Mouse (Mus musculus): Measurements from ENCODE around the gene Mt2. TPM values are rescaled to one million over a fixed set of nuclear protein-coding genes. Genes with fewer than 3 reads are reported as not detected.

The Mt2 gene
- total and polyA plus RNA-seq, 3 experiments, result 541 to 9,419 (median 2,753) TPM

DNA sequence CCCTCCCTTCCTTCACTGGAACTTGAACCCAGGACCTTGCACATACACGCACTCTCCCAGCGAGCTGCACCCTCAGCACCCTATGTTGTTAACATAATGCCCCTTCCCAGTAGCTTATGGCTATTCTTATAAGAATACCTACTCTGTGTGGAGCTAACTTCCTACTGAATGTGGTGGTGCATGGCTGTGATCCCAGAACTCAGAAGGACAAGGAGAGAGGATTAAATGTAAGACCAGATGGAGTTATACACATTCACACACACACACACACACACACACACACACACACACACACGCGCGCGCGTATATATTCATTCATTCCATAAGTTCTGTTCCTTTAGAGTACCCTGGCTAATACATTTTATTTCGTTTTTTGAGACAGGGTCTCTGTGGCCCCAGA is 33.8 kb downstream of the Mt2 start:
- H3K4me3 ChIP-seq (ENCODE audit: low read depth, low read length), result no peak overlapping the region
- no peaks in the 10 kb centered on the region; the same call in 1 of the 2 replicates for H3K4me1 ChIP-seq (ENCODE audit: insufficient read depth, low read depth, low read length)
- DNase-seq (ENCODE audit: low spot score), result no peak
- no peak for TF ChIP-seq TAL1 (conservative IDR thresholded peaks at IDR 0.05; ENCODE audit: low read depth, low read length)
- no peak for TF ChIP-seq POLR2AphosphoS5 (IDR thresholded peaks at IDR 0.05; ENCODE audit: insufficient replicate concordance, low read depth, low read length)
- TF ChIP-seq GATA1 (IDR thresholded peaks at IDR 0.05; ENCODE audit: borderline replicate concordance, low read length), result no peak
- H3K9me3 ChIP-seq (replicated peaks), result no peaks in the 10 kb centered on the region
- ATAC-seq (ENCODE audit: extremely low read depth, insufficient number of reproducible peaks, low FRiP score, poor library complexity, severe bottlenecking), result no peak
- H3K27me3 ChIP-seq (ENCODE audit: insufficient read depth, low read length), result peaks cover 21% of the 10 kb centered on the region
- H3K36me3 ChIP-seq (replicated peaks), result no peaks in the 10 kb centered on the region

DNA sequence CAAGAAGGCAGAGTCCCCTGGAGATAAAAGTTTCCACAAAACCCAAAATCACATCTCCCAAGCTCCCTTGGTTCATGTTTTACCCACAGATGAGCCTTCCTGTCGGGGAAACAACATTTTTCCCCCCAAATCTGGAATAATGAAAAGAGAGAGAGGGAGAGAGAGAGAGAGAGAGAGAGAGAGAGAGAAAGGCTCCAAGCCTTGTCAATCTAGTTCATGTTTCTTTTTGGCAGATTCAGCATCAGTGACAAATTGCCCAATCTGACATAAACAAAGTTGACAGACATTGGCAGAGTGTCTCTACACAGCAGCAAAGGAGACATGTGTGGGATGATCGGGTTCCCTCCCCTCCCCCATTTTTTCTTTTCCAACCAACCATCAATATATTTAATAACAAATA is 35.0 kb downstream of the Mt2 start:
- H3K4me3 ChIP-seq (ENCODE audit: low read depth, low read length), result no peak overlapping the region
- TF ChIP-seq GATA2 (IDR thresholded peaks at IDR 0.05; ENCODE audit: borderline replicate concordance, low read depth, low read length) (no peak), GATA1 (IDR thresholded peaks at IDR 0.05; ENCODE audit: borderline replicate concordance, low read length) (no peak), POLR2AphosphoS5 (IDR thresholded peaks at IDR 0.05; ENCODE audit: insufficient replicate concordance, low read depth, low read length) (no peak), TAL1 (conservative IDR thresholded peaks at IDR 0.05; ENCODE audit: low read depth, low read length) (no peak), CTCF (IDR thresholded peaks at IDR 0.05; ENCODE audit: low read depth, low read length) (no peak)
- no peaks in the 10 kb centered on the region for H3K9me3 ChIP-seq (replicated peaks)
- H3K4me1 ChIP-seq (ENCODE audit: insufficient read depth, low read depth, low read length), result no peaks in the 10 kb centered on the region; the same call in 1 of the 2 replicates
- no peak for DNase-seq (ENCODE audit: low spot score)
- peaks cover 21% of the 10 kb centered on the region for H3K27me3 ChIP-seq (ENCODE audit: insufficient read depth, low read length)
- no peak for ATAC-seq (ENCODE audit: extremely low read depth, insufficient number of reproducible peaks, low FRiP score, poor library complexity, severe bottlenecking)
- H3K36me3 ChIP-seq (replicated peaks), result no peaks in the 10 kb centered on the region

DNA sequence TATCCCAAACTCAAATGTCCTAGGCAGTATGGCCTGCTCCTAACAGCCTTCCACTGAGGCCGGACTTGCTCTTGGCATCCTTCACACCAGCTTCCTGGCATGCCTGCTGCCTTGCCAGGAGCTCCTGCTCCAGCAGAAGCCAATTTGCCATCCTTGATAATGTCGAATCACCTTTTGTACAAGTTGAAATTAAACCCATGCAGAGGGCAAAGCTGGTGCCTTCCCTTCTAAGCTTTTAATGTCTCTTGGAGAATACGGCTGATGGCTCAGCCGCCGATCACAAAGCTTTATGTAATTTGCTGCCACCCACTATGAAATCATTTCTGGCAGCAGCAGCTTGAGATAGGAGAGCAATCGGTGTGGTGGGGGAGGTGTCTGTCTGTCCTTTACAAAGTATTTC is 37.2 kb downstream of the Mt2 start:
- TF ChIP-seq CTCF (IDR thresholded peaks at IDR 0.05; ENCODE audit: low read depth, low read length) (no peak), GATA2 (IDR thresholded peaks at IDR 0.05; ENCODE audit: borderline replicate concordance, low read depth, low read length) (no peak), POLR2AphosphoS5 (IDR thresholded peaks at IDR 0.05; ENCODE audit: insufficient replicate concordance, low read depth, low read length) (no peak), TAL1 (conservative IDR thresholded peaks at IDR 0.05; ENCODE audit: low read depth, low read length) (no peak), GATA1 (IDR thresholded peaks at IDR 0.05; ENCODE audit: borderline replicate concordance, low read length) (no peak)

GRCm38 (mm10) chr8:94210225-94210624 is 37.8 kb downstream of the Mt2 start:
- Histone ChIP-seq H3K36me3 (replicated peaks) (no peaks in the 10 kb centered on the region), H3K27me3 (ENCODE audit: insufficient read depth, low read length) (peaks cover 17% of the 10 kb centered on the region), H3K4me3 (ENCODE audit: low read depth, low read length) (no peak overlapping the region), H3K9me3 (replicated peaks) (no peaks in the 10 kb centered on the region), H3K4me1 (ENCODE audit: insufficient read depth, low read depth, low read length) (peaks cover 16% of the 10 kb centered on the region)
- DNase-seq (ENCODE audit: low spot score) (no peak), ATAC-seq (ENCODE audit: extremely low read depth, insufficient number of reproducible peaks, low FRiP score, poor library complexity, severe bottlenecking) (no peak)
- TF ChIP-seq TAL1 (conservative IDR thresholded peaks at IDR 0.05; ENCODE audit: low read depth, low read length), result no peak
- no peak for TF ChIP-seq POLR2AphosphoS5 (IDR thresholded peaks at IDR 0.05; ENCODE audit: insufficient replicate concordance, low read depth, low read length)
- TF ChIP-seq CTCF (IDR thresholded peaks at IDR 0.05; ENCODE audit: low read depth, low read length), result no peak
- no peak for TF ChIP-seq GATA2 (IDR thresholded peaks at IDR 0.05; ENCODE audit: borderline replicate concordance, low read depth, low read length)
- TF ChIP-seq GATA1 (IDR thresholded peaks at IDR 0.05; ENCODE audit: borderline replicate concordance, low read length), result no peak

More for the DNA sequence above, 37.2 kb downstream of the Mt2 start:
- Histone ChIP-seq H3K9me3 (replicated peaks) (no peaks in the 10 kb centered on the region), H3K4me3 (ENCODE audit: low read depth, low read length) (no peak overlapping the region), H3K4me1 (ENCODE audit: insufficient read depth, low read depth, low read length) (peaks cover 12% of the 10 kb centered on the region), H3K27me3 (ENCODE audit: insufficient read depth, low read length) (peaks cover 18% of the 10 kb centered on the region), H3K36me3 (replicated peaks) (no peaks in the 10 kb centered on the region)
- DNase-seq (ENCODE audit: low spot score) (no peak), ATAC-seq (ENCODE audit: extremely low read depth, insufficient number of reproducible peaks, low FRiP score, poor library complexity, severe bottlenecking) (no peak)

DNA sequence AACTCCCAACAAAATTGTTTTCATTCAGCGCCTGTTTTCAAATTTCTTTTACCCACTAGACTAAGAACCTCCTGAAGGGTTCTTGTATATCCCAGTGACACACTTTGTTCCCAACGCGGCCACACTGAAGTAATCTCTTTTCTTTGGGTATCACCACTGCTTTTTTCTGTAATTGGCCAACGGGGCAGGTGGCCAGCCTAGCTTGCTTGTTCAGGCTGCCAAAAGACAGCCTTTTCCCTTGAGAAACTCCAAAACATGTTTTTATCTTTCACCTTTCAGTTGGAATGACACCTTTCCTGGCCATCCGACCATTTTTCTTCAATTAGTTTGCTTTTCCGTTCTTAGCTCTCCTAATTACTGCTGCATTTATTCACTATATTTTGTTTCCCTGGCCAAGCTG is 41.4 kb downstream of the Mt2 start:
- H3K27me3 ChIP-seq (ENCODE audit: insufficient read depth, low read length), result peaks cover 9% of the 10 kb centered on the region
- peaks cover 21% of the 10 kb centered on the region for H3K36me3 ChIP-seq (replicated peaks)
- H3K4me3 ChIP-seq (ENCODE audit: low read depth, low read length), result peak overlapping the region; percentile 77; the same call in 1 of the 2 replicates
- H3K4me1 ChIP-seq (ENCODE audit: insufficient read depth, low read depth, low read length), result peaks cover 39% of the 10 kb centered on the region
- H3K9me3 ChIP-seq (replicated peaks), result no peaks in the 10 kb centered on the region
- DNase-seq (ENCODE audit: low spot score) (no peak), ATAC-seq (ENCODE audit: extremely low read depth, insufficient number of reproducible peaks, low FRiP score, poor library complexity, severe bottlenecking) (no peak)
- TF ChIP-seq TAL1 (conservative IDR thresholded peaks at IDR 0.05; ENCODE audit: low read depth, low read length) (no peak), GATA1 (IDR thresholded peaks at IDR 0.05; ENCODE audit: borderline replicate concordance, low read length) (no peak), GATA2 (IDR thresholded peaks at IDR 0.05; ENCODE audit: borderline replicate concordance, low read depth, low read length) (no peak), CTCF (IDR thresholded peaks at IDR 0.05; ENCODE audit: low read depth, low read length) (no peak), POLR2AphosphoS5 (IDR thresholded peaks at IDR 0.05; ENCODE audit: insufficient replicate concordance, low read depth, low read length) (no peak)

GRCm38 (mm10) chr8:94214252-94215173 is 42.0 kb downstream of the Mt2 start, which contains the start of gene Nup93:
TSS of gene Nup93 (plus strand) at chr8:94214564.
- ATAC-seq (ENCODE audit: extremely low read depth, insufficient number of reproducible peaks, low FRiP score, poor library complexity, severe bottlenecking) (peak; percentile 90), DNase-seq (ENCODE audit: low spot score) (peak; percentile 94)

More at GRCm38 (mm10) chr8:94214252-94215173, 42.0 kb downstream of the Mt2 start, which contains the start of gene Nup93:
- H3K36me3 ChIP-seq (replicated peaks), result peaks cover 26% of the 10 kb centered on the region
- H3K9me3 ChIP-seq (replicated peaks), result no peaks in the 10 kb centered on the region
- peaks cover 6% of the 10 kb centered on the region for H3K27me3 ChIP-seq (ENCODE audit: insufficient read depth, low read length)
- TF ChIP-seq GATA2 (IDR thresholded peaks at IDR 0.05; ENCODE audit: borderline replicate concordance, low read depth, low read length), result no peak
- no peak for TF ChIP-seq CTCF (IDR thresholded peaks at IDR 0.05; ENCODE audit: low read depth, low read length)
- H3K4me3 ChIP-seq (ENCODE audit: low read depth, low read length), result peak within 1 kb of the TSS; percentile 77
- H3K4me1 ChIP-seq (ENCODE audit: insufficient read depth, low read depth, low read length), result peaks cover 39% of the 10 kb centered on the region

Other genes starting within 250 kb of the Mt2 start
- gene Amfr, start 159.8 kb upstream of the Mt2 start, total RNA-seq (2014; fragmentation: Nextera tagmentation), result 35.7 and 65.9 TPM in 2 replicates
- gene Amfr, start 159.8 kb upstream of the Mt2 start, total RNA-seq (2017), result 108 and 123 TPM in 2 replicates
- gene Amfr, start 159.8 kb upstream of the Mt2 start, polyA plus RNA-seq (2012), result 20.7 and 26.1 TPM in 2 replicates
- gene Nudt21, start 135.6 kb upstream of the Mt2 start, total RNA-seq (2014; fragmentation: Nextera tagmentation), result 33.2 and 48.8 TPM in 2 replicates
- gene Nudt21, start 135.6 kb upstream of the Mt2 start, total RNA-seq (2017), result 157 and 165 TPM in 2 replicates
- 470 and 611 TPM in 2 replicates for gene Nudt21, start 135.6 kb upstream of the Mt2 start, polyA plus RNA-seq (2012)
- gene Ogfod1, start 135.5 kb upstream of the Mt2 start, total RNA-seq (2014; fragmentation: Nextera tagmentation), result 23.9 and 31.9 TPM in 2 replicates
- gene Ogfod1, start 135.5 kb upstream of the Mt2 start, total RNA-seq (2017), result 9.8 and 11.7 TPM in 2 replicates
- 7.3 and 9.5 TPM in 2 replicates for gene Ogfod1, start 135.5 kb upstream of the Mt2 start, polyA plus RNA-seq (2012)
- gene Bbs2, start 73.7 kb upstream of the Mt2 start, total RNA-seq (2014; fragmentation: Nextera tagmentation), result 26.6 and 30.4 TPM in 2 replicates
- gene Bbs2, start 73.7 kb upstream of the Mt2 start, total RNA-seq (2017), result 11.6 and 13.4 TPM in 2 replicates
- 3.1 and 3.7 TPM in 2 replicates for gene Bbs2, start 73.7 kb upstream of the Mt2 start, polyA plus RNA-seq (2012)
- gene Mt4, start 35.5 kb upstream of the Mt2 start, total RNA-seq (2014; fragmentation: Nextera tagmentation), result not detected in 2 replicates
- gene Mt4, start 35.5 kb upstream of the Mt2 start, total RNA-seq (2017), result not detected in 2 replicates
- gene Mt4, start 35.5 kb upstream of the Mt2 start, polyA plus RNA-seq (2012), result not detected in 2 replicates
- not detected in 2 replicates for gene Mt3, start 20.1 kb upstream of the Mt2 start, total RNA-seq (2014; fragmentation: Nextera tagmentation)
- not detected in 2 replicates for gene Mt3, start 20.1 kb upstream of the Mt2 start, total RNA-seq (2017)
- gene Mt3, start 20.1 kb upstream of the Mt2 start, polyA plus RNA-seq (2012), result not detected in 2 replicates
- gene Mt1, start 6.4 kb downstream of the Mt2 start, total RNA-seq (2014; fragmentation: Nextera tagmentation), result 1,659 and 2,059 TPM in 2 replicates
- gene Mt1, start 6.4 kb downstream of the Mt2 start, total RNA-seq (2017), result 5,034 and 5,354 TPM in 2 replicates
- 1,198 and 3,016 TPM in 2 replicates for gene Mt1, start 6.4 kb downstream of the Mt2 start, polyA plus RNA-seq (2012)
- gene Nup93, start 41.9 kb downstream of the Mt2 start, total RNA-seq (2014; fragmentation: Nextera tagmentation), result 37.7 and 39.9 TPM in 2 replicates
- 40.8 and 42.5 TPM in 2 replicates for gene Nup93, start 41.9 kb downstream of the Mt2 start, total RNA-seq (2017)
- gene Nup93, start 41.9 kb downstream of the Mt2 start, polyA plus RNA-seq (2012), result 5.6 and 6.0 TPM in 2 replicates
- not detected in 2 replicates for gene Slc12a3, start 156.5 kb downstream of the Mt2 start, total RNA-seq (2014; fragmentation: Nextera tagmentation)
- gene Slc12a3, start 156.5 kb downstream of the Mt2 start, total RNA-seq (2017), result 0.17 and 0.44 TPM in 2 replicates
- gene Slc12a3, start 156.5 kb downstream of the Mt2 start, polyA plus RNA-seq (2012), result not detected in 2 replicates
- 51.7 and 54.7 TPM in 2 replicates for gene Herpud1, start 213.8 kb downstream of the Mt2 start, total RNA-seq (2014; fragmentation: Nextera tagmentation)
- 59.5 and 68.4 TPM in 2 replicates for gene Herpud1, start 213.8 kb downstream of the Mt2 start, total RNA-seq (2017)
- gene Herpud1, start 213.8 kb downstream of the Mt2 start, polyA plus RNA-seq (2012), result 46.6 and 63.0 TPM in 2 replicates